Mouse (Mus musculus) heart, postnatal 36 days (tissue): ENCODE results near the gene Msi1. TPM values are rescaled to one million over a fixed set of nuclear protein-coding genes. Genes with fewer than 3 reads are reported as not detected.
A peak's percentile ranks its signal among the peaks of the same experiment; 100 is the strongest.

ENCODE experiments used
- DNase-seq, 2 experiments: peaks; one replicate each; pipeline ENCODE4 v3.0.0; 2021 to 2022
- intact Hi-C: fragments of 180-260 bp; cut with DNase I; formaldehyde crosslinking; loops from one replicate; pipeline ENCODE4 v1.15.1; 2025
- total RNA-seq, 2 experiments: library from RNA; stranded (reverse); gene quantifications; 2 replicates each; pipeline ENCODE4 v1.2.3; 2021

Msi1 gene
- total RNA-seq, 2 experiments from 2014 or later: 0.92 to 1.2 TPM

- intact Hi-C loops: no loop called here
- DNase-seq: no peak
Measured at GRCm38 (mm10) chr5:115464408-115465115, 35.2 kb downstream of the Msi1 start.

- DNase-seq: no peak
- intact Hi-C loops: no loop called here
Measured at GRCm38 (mm10) chr5:115465642-115466420, 36.4 kb downstream of the Msi1 start, which contains the start of gene Pla2g1b. Pla2g1b (plus strand) TSS chr5:115466262.

- intact Hi-C loops: no loop called here
- no peak for DNase-seq
Measured at GRCm38 (mm10) chr5:115469791-115470190, 40.4 kb downstream of the Msi1 start.

GRCm38 (mm10) chr5:115470766-115471531 lies 41.5 kb downstream of the Msi1 start:
- peak; percentile 53 to 74 for DNase-seq
- intact Hi-C loops: no loop called here

GRCm38 (mm10) chr5:115473191-115473590 lies 43.8 kb downstream of the Msi1 start:
- intact Hi-C loops: no loop called here
- no peak for DNase-seq

- intact Hi-C loops: no loop called here
- DNase-seq: no peak
Measured at GRCm38 (mm10) chr5:115474174-115474828, 44.9 kb downstream of the Msi1 start.

GRCm38 (mm10) chr5:115475337-115476106 lies 46.1 kb downstream of the Msi1 start:
- intact Hi-C loops: no loop called here
- DNase-seq: no peak

GRCm38 (mm10) chr5:115476107-115476727 lies 46.8 kb downstream of the Msi1 start:
- intact Hi-C loops: no loop called here
- DNase-seq: no peak

- intact Hi-C loops: no loop called here
- DNase-seq: no peak
Measured at GRCm38 (mm10) chr5:115479561-115479960, 50.2 kb downstream of the Msi1 start.

GRCm38 (mm10) chr5:115480101-115480500 lies 50.7 kb downstream of the Msi1 start:
- DNase-seq: no peak
- intact Hi-C loops: no loop called here

- intact Hi-C loops: no loop called here
- DNase-seq: no peak
Measured at GRCm38 (mm10) chr5:115482390-115483265, 53.2 kb downstream of the Msi1 start.

GRCm38 (mm10) chr5:115483385-115483784 lies 54.0 kb downstream of the Msi1 start:
- no peak for DNase-seq
- intact Hi-C loops: no loop called here

- intact Hi-C loops: no loop called here
- peak; percentile 77 to 79 for DNase-seq
Measured at GRCm38 (mm10) chr5:115483947-115484920, 54.8 kb downstream of the Msi1 start, which contains the start of gene Sirt4. Sirt4 (minus strand) TSS chr5:115484725.

- DNase-seq: no peak
- intact Hi-C loops: no loop called here
Measured at GRCm38 (mm10) chr5:115484996-115485395, 55.6 kb downstream of the Msi1 start.

- DNase-seq: no peak
- intact Hi-C loops: no loop called here
Measured at GRCm38 (mm10) chr5:115485489-115486205, 56.2 kb downstream of the Msi1 start.

- intact Hi-C loops: no loop called here
- no peak for DNase-seq
Measured at GRCm38 (mm10) chr5:115486726-115487125, 57.3 kb downstream of the Msi1 start.

GRCm38 (mm10) chr5:115487353-115487752 lies 58.0 kb downstream of the Msi1 start:
- intact Hi-C loops: no loop called here

More at GRCm38 (mm10) chr5:115487353-115487752, 58.0 kb downstream of the Msi1 start:
- no peak for DNase-seq
